Mouse (Mus musculus) intestine, postnatal 0 days (tissue): ENCODE measurements around the gene Baat. TPM values are rescaled to one million over a fixed set of nuclear protein-coding genes. Genes with fewer than 3 reads are reported as not detected.

Experiments
- ATAC-seq: fragments of 200-750 bp; cut with Nextera tagmentation; 2 replicates; pipeline ENCODE4 v1.8.0; 2017; ENCODE audit warnings: mild to moderate bottlenecking, moderate TSS enrichment, moderate library complexity
- H3K27ac ChIP-seq: fragments of 300-500 bp; sonication (generic); 2 replicates; pipeline ENCODE4 v1.5.1; 2014; ENCODE audit warnings: mild to moderate bottlenecking, low read depth, low read length, moderate library complexity
- H3K27me3 ChIP-seq: fragments of 300-500 bp; sonication (generic); replicated peaks from 2 replicates; pipeline ENCODE4 v1.6.1; 2014; ENCODE audit warnings: low read length, mixed read lengths; ENCODE audit not compliant: control insufficient read depth, insufficient read depth
- H3K36me3 ChIP-seq: fragments of 300-500 bp; sonication (generic); 2 replicates; pipeline ENCODE4 v1.6.1; 2014; ENCODE audit warnings: mild to moderate bottlenecking, moderate library complexity; ENCODE audit not compliant: control insufficient read depth, insufficient read depth
- H3K4me1 ChIP-seq: fragments of 300-500 bp; sonication (generic); replicated peaks from 2 replicates; pipeline ENCODE4 v1.6.1; 2014; ENCODE audit warnings: antibody characterized with exemption, low read length, mixed read lengths; ENCODE audit not compliant: control insufficient read depth, insufficient read depth
- H3K4me2 ChIP-seq: fragments of 300-500 bp; sonication (generic); replicated peaks from 2 replicates; pipeline ENCODE4 v1.6.1; 2014; ENCODE audit warnings: low read depth, mild to moderate bottlenecking, moderate library complexity
- H3K4me3 ChIP-seq: fragments of 300-500 bp; sonication (generic); 2 replicates; pipeline ENCODE4 v1.5.1; 2014; ENCODE audit warnings: low read depth, low read length
- H3K9ac ChIP-seq: fragments of 300-500 bp; sonication (generic); 2 replicates; pipeline ENCODE4 v1.6.1; 2014; ENCODE audit warnings: mild to moderate bottlenecking, low read depth, low read length
- H3K9me3 ChIP-seq: fragments of 300-500 bp; sonication (generic); 2 replicates; pipeline ENCODE4 v1.6.1; 2016; ENCODE audit warnings: mixed run types; ENCODE audit not compliant: control insufficient read depth
- CTCF ChIP-seq: sonication (generic); IDR thresholded peaks from 2 replicates; pipeline ENCODE4 v1.5.1; 2016; ENCODE audit warnings: low read depth, mild to moderate bottlenecking, control low read depth, antibody characterized with exemption, moderate library complexity
- WGBS: fragments of 180-500 bp; shearing (Covaris S2); extraction: QIAGEN DNeasy Blood & Tissue Kit; methylation state at CpG from one replicate; pipeline ENCODE4 v1.1.7; 2014; 5-methylcytosine and 5-hydroxymethylcytosine counted together
- polyA plus RNA-seq: library from polyadenylated mRNA; unstranded; fragments of >200 nt; fragmentation: Nextera tagmentation; extraction: Ambion mirVana; gene quantifications from 2 replicates; pipeline ENCODE4 v1.2.1, GENCODE M21; 2015

The Baat gene
- polyA plus RNA-seq, 1 experiment from 2014 or later: 0.52 TPM

DNA sequence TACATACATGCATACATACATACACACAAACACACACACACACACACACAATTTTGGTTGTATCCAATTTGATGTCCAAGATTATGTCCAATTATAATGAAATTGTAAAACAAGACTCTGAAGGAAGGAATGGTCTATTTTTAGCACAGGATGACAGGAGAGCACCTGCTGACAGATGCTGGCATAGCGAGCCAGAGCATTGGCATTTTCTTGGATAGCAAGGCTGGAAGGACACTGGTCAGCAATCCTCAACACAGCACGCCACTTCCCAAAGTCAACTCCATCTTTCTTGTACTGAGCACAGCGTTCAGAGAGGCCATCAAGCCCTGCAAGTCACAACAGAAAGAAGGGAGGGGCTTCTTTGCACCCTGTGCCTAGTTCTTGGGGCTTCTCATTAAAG is 34.6 kb upstream of the Baat start:
- Histone ChIP-seq H3K4me2 (no peak overlapping the region), H3K9ac (no peak overlapping the region), H3K4me3 (no peak overlapping the region), H3K27ac (no peak overlapping the region), H3K9me3 (no peaks in the 10 kb centered on the region), H3K36me3 (peaks cover 66% of the 10 kb centered on the region), H3K4me1 (no peaks in the 10 kb centered on the region), H3K27me3 (no peaks in the 10 kb centered on the region)
- no peak for ATAC-seq
- TF ChIP-seq CTCF: no peak
- 79% methylated on average over 3 of the region's 3 CpGs for WGBS

GRCm38 (mm10) chr4:49539665-49540064 is 33.3 kb upstream of the Baat start:
- no peak for ATAC-seq
- WGBS: 67% methylated on average over 6 of the region's 6 CpGs
- no peak overlapping the region for H3K4me2 ChIP-seq
- no peaks in the 10 kb centered on the region for H3K27me3 ChIP-seq
- H3K4me1 ChIP-seq: no peaks in the 10 kb centered on the region
- H3K9me3 ChIP-seq: no peaks in the 10 kb centered on the region
- no peak overlapping the region for H3K27ac ChIP-seq
- H3K9ac ChIP-seq: no peak overlapping the region
- H3K36me3 ChIP-seq: peaks cover 66% of the 10 kb centered on the region
- no peak for TF ChIP-seq CTCF
- no peak overlapping the region for H3K4me3 ChIP-seq

DNA sequence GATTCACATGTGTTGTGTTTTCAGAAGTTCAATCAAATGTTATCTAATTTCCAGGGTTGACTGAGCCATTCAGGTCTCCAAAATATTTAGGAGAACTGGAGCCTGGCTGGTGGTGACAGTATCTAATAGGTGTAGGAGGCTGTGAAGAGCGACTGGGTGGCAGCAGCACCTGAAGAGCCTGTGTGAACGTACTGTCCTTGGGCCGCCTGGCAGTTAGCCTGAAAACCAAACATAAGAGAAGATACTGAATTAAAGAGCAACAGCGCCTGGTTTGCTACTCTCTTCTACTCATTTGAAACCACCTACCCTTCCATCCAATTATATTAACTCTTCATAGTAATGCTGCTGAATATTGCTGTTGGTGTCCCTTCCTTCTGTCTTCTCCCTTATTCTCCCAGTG is 30.3 kb upstream of the Baat start:
- Histone ChIP-seq H3K9ac (no peak overlapping the region), H3K4me1 (no peaks in the 10 kb centered on the region), H3K27ac (no peak overlapping the region), H3K4me3 (no peak overlapping the region), H3K4me2 (no peak overlapping the region), H3K9me3 (no peaks in the 10 kb centered on the region), H3K27me3 (no peaks in the 10 kb centered on the region), H3K36me3 (peaks cover 43% of the 10 kb centered on the region)
- TF ChIP-seq CTCF: no peak
- no peak for ATAC-seq
- 75% methylated on average over 4 of the region's 4 CpGs for WGBS

DNA sequence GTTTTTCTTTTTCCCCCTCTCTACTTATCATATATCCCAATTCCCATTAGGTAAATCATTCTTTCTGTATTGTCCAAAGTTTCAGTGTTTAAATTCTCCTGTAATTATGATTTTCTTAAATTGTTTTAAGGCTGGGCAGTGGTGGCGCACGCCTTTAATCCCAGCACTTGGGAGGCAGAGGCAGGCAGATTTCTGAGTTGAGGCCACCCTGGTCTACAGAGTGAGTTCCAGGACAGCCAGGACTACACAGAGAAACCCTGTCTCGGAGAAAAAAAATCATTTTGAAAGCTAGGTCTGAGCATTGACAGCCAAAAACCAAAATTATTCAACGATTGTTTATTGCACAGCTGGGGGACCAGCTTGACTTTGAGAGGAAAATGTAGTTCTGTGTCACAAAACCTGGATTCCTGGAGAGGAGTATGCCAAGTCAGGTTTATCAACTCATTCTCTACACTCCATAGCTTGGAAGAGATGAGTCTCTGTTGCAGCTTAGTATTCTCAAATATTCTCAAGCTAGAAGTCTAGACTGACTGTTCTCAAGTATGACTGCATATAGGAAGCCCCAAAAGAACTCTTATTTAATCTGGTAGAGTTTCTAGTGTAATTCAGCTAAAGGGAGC is 29.4 kb upstream of the Baat start:
- H3K9ac ChIP-seq: no peak overlapping the region
- peak; percentile 20; the same call in 1 of the 2 replicates for ATAC-seq
- H3K27ac ChIP-seq: no peak overlapping the region
- no peak for TF ChIP-seq CTCF
- no peak overlapping the region for H3K4me2 ChIP-seq
- 90% methylated on average over 4 of the region's 4 CpGs for WGBS
- H3K36me3 ChIP-seq: peaks cover 43% of the 10 kb centered on the region
- H3K4me1 ChIP-seq: no peaks in the 10 kb centered on the region
- H3K4me3 ChIP-seq: no peak overlapping the region
- no peaks in the 10 kb centered on the region for H3K9me3 ChIP-seq
- H3K27me3 ChIP-seq: no peaks in the 10 kb centered on the region

- Histone ChIP-seq H3K4me2 (no peak overlapping the region), H3K9ac (no peak overlapping the region), H3K4me1 (no peaks in the 10 kb centered on the region), H3K36me3 (peaks cover 44% of the 10 kb centered on the region), H3K4me3 (no peak overlapping the region), H3K9me3 (peaks cover 7% of the 10 kb centered on the region), H3K27ac (no peak overlapping the region), H3K27me3 (no peaks in the 10 kb centered on the region)
- WGBS: 90% methylated on average over 3 of the region's 3 CpGs
- TF ChIP-seq CTCF: no peak
- no peak for ATAC-seq
Observed at GRCm38 (mm10) chr4:49535036-49535435, 28.7 kb upstream of the Baat start.

- Histone ChIP-seq H3K27ac (no peak overlapping the region), H3K9ac (no peak overlapping the region), H3K36me3 (peaks cover 4% of the 10 kb centered on the region; the same call in 1 of the 2 replicates), H3K4me2 (no peak overlapping the region), H3K9me3 (no peaks in the 10 kb centered on the region), H3K4me1 (peaks cover 4% of the 10 kb centered on the region; the same call in 1 of the 2 replicates), H3K27me3 (no peaks in the 10 kb centered on the region), H3K4me3 (no peak overlapping the region)
- no peak for TF ChIP-seq CTCF
- WGBS: 70% methylated on average over 9 of the region's 9 CpGs
- ATAC-seq: no peak
Observed at GRCm38 (mm10) chr4:49522576-49522975, 16.2 kb upstream of the Baat start.
